Mouse (Mus musculus) intestine, embryonic 14.5 days (tissue): Measurements from ENCODE around the gene Ndufaf5. TPM values are rescaled to one million over a fixed set of nuclear protein-coding genes. Genes with fewer than 3 reads are reported as not detected.

Source experiments
- ATAC-seq: fragments of 200-750 bp; cut with Nextera tagmentation; replicated peaks from 2 replicates; pipeline ENCODE4 v1.8.0; 2017; ENCODE audit warnings: low read depth, moderate number of reproducible peaks, moderate TSS enrichment, moderate library complexity; ENCODE audit not compliant: low FRiP score, low TSS enrichment
- DNase-seq: peaks from one replicate; pipeline ENCODE4 v3.0.0-alpha.2; 2018; ENCODE audit warnings: low spot score
- H3K27ac ChIP-seq: fragments of 300-500 bp; sonication (generic); 2 replicates; pipeline ENCODE4 v1.5.1; 2014; ENCODE audit warnings: low read depth, mild to moderate bottlenecking, control low read depth
- H3K27me3 ChIP-seq: fragments of 300-500 bp; sonication (generic); replicated peaks from 2 replicates; pipeline ENCODE4 v1.6.1; 2014; ENCODE audit warnings: low read length, control low read depth; ENCODE audit not compliant: control insufficient read depth, insufficient read depth
- H3K36me3 ChIP-seq: fragments of 300-500 bp; sonication (generic); 2 replicates; pipeline ENCODE4 v1.6.1; 2014; ENCODE audit warnings: low read length, control low read depth; ENCODE audit not compliant: control insufficient read depth, insufficient read depth
- H3K4me1 ChIP-seq: fragments of 300-500 bp; sonication (generic); replicated peaks from 2 replicates; pipeline ENCODE4 v1.6.1; 2014; ENCODE audit warnings: low read length, control low read depth, mixed read lengths; ENCODE audit not compliant: control insufficient read depth, insufficient read depth
- H3K4me2 ChIP-seq: fragments of 300-500 bp; sonication (generic); 2 replicates; pipeline ENCODE4 v1.6.1; 2014; ENCODE audit warnings: low read length
- H3K4me3 ChIP-seq: fragments of 300-500 bp; sonication (generic); 2 replicates; pipeline ENCODE4 v1.5.1; 2014; ENCODE audit warnings: low read depth, low read length, control low read depth, mixed read lengths
- H3K9ac ChIP-seq: fragments of 300-500 bp; sonication (generic); 2 replicates; pipeline ENCODE4 v1.6.1; 2014; ENCODE audit warnings: mild to moderate bottlenecking, low read length
- H3K9me3 ChIP-seq: fragments of 300-500 bp; sonication (generic); 2 replicates; pipeline ENCODE4 v1.6.1; 2016; ENCODE audit warnings: low read length, control low read depth; ENCODE audit not compliant: control insufficient read depth
- WGBS: fragments of 180-500 bp; shearing (Covaris S2); extraction: QIAGEN DNeasy Blood & Tissue Kit; methylation state at CpG from one replicate; pipeline ENCODE4 v1.1.7; 2014; 5-methylcytosine and 5-hydroxymethylcytosine counted together
- polyA plus RNA-seq: library from polyadenylated mRNA; unstranded; fragments of >200 nt; fragmentation: Nextera tagmentation; extraction: Ambion mirVana; gene quantifications from 2 replicates; pipeline ENCODE4 v1.2.1, GENCODE M21; 2014

Ndufaf5 gene
- polyA plus RNA-seq, 1 experiment from 2014 or later: 24.3 TPM

DNA sequence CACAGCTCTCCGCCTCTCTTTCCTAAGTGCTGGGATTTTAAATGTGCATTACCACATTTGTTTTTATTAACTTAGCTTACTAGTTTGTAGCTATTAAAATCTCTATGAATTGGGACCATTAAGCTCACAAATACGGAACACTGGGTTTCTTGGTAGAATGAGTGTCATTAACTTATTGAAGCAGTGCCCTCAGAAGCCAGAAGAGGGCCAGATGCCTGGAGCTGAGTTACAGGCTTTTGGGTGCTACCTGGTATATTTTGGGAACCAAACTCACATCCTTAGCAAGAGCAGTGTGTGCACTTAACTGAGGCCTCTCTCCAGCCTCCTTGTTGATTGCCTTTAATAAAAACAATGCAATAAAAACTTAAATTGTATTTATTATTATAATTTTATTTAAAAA, 30.3 kb downstream of the Ndufaf5 start:
- no peaks in the 10 kb centered on the region for H3K27me3 ChIP-seq
- peaks cover 34% of the 10 kb centered on the region for H3K36me3 ChIP-seq
- H3K4me3 ChIP-seq: no peak overlapping the region
- H3K27ac ChIP-seq: no peak overlapping the region
- WGBS: 81% methylated on average over 2 of the region's 2 CpGs
- no peaks in the 10 kb centered on the region for H3K9me3 ChIP-seq
- no peaks in the 10 kb centered on the region for H3K4me1 ChIP-seq
- DNase-seq (no peak), ATAC-seq (no peak)
- H3K4me2 ChIP-seq: no peak overlapping the region
- no peak overlapping the region for H3K9ac ChIP-seq

DNA sequence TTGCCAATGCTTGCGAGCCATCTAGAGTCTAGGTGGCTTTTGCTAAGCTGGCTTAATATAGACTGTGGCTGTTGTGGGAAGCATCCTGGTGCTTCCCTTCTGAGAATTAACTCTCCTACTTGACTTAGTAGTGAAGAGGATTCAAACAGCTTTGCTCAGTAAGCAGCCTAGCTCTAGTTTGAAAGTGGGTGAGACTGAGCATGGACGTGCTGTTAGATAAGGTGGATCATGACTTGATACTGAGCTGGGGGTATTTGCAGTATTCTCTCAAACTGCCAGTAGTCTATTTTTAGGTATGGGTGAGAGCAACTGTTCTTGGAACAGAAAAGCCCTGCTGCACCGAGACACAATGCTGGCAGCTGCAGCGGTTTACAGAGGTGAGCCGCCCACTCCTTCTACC, 32.1 kb downstream of the Ndufaf5 start:
- H3K4me3 ChIP-seq: no peak overlapping the region
- no peak overlapping the region for H3K4me2 ChIP-seq
- H3K36me3 ChIP-seq: peaks cover 32% of the 10 kb centered on the region
- DNase-seq (no peak), ATAC-seq (no peak)
- H3K9me3 ChIP-seq: no peaks in the 10 kb centered on the region
- no peak overlapping the region for H3K27ac ChIP-seq
- H3K9ac ChIP-seq: no peak overlapping the region
- H3K4me1 ChIP-seq: no peaks in the 10 kb centered on the region
- no peaks in the 10 kb centered on the region for H3K27me3 ChIP-seq
- WGBS: 90% methylated on average over 5 of the region's 5 CpGs

GRCm38 (mm10) chr2:140203756-140204155, 33.3 kb downstream of the Ndufaf5 start:
- no peaks in the 10 kb centered on the region for H3K9me3 ChIP-seq
- no peaks in the 10 kb centered on the region for H3K4me1 ChIP-seq
- ATAC-seq (no peak), DNase-seq (no peak)
- peaks cover 32% of the 10 kb centered on the region for H3K36me3 ChIP-seq
- WGBS: 95% methylated on average over 7 of the region's 7 CpGs
- H3K27me3 ChIP-seq: no peaks in the 10 kb centered on the region
- no peak overlapping the region for H3K9ac ChIP-seq
- H3K4me2 ChIP-seq: no peak overlapping the region
- H3K27ac ChIP-seq: no peak overlapping the region
- H3K4me3 ChIP-seq: no peak overlapping the region

- no peak for DNase-seq
These were observed 44.1 kb downstream of the Ndufaf5 start for GRCm38 (mm10) chr2:140214519-140215027.

GRCm38 (mm10) chr2:140215415-140215814, 45.0 kb downstream of the Ndufaf5 start:
- Histone ChIP-seq H3K36me3 (no peaks in the 10 kb centered on the region), H3K27me3 (no peaks in the 10 kb centered on the region), H3K9ac (no peak overlapping the region), H3K4me2 (no peak overlapping the region), H3K4me1 (no peaks in the 10 kb centered on the region), H3K27ac (no peak overlapping the region), H3K4me3 (no peak overlapping the region), H3K9me3 (no peaks in the 10 kb centered on the region)
- 71% methylated on average over 2 of the region's 2 CpGs for WGBS
- DNase-seq: no peak
- no peak for ATAC-seq

More at GRCm38 (mm10) chr2:140214519-140215027, 44.1 kb downstream of the Ndufaf5 start:
- no peak overlapping the region for H3K4me3 ChIP-seq
- ATAC-seq: no peak
- H3K4me2 ChIP-seq: no peak overlapping the region
- H3K27ac ChIP-seq: no peak overlapping the region
- H3K9me3 ChIP-seq: no peaks in the 10 kb centered on the region
- no peak overlapping the region for H3K9ac ChIP-seq
- H3K36me3 ChIP-seq: no peaks in the 10 kb centered on the region
- WGBS: 85% methylated on average over 4 of the region's 4 CpGs
- no peaks in the 10 kb centered on the region for H3K4me1 ChIP-seq
- H3K27me3 ChIP-seq: no peaks in the 10 kb centered on the region

GRCm38 (mm10) chr2:140215965-140216364, 45.5 kb downstream of the Ndufaf5 start:
- no peak for DNase-seq
- ATAC-seq: no peak
- 69% methylated on average over 1 of the region's 1 CpGs for WGBS
- Histone ChIP-seq H3K27me3 (no peaks in the 10 kb centered on the region), H3K4me1 (no peaks in the 10 kb centered on the region), H3K9me3 (no peaks in the 10 kb centered on the region), H3K9ac (no peak overlapping the region), H3K36me3 (no peaks in the 10 kb centered on the region), H3K4me2 (no peak overlapping the region), H3K27ac (no peak overlapping the region), H3K4me3 (no peak overlapping the region)

GRCm38 (mm10) chr2:140220325-140220724, 49.9 kb downstream of the Ndufaf5 start:
- Histone ChIP-seq H3K27me3 (no peaks in the 10 kb centered on the region), H3K36me3 (no peaks in the 10 kb centered on the region), H3K4me1 (no peaks in the 10 kb centered on the region), H3K4me3 (no peak overlapping the region), H3K4me2 (no peak overlapping the region), H3K9me3 (no peaks in the 10 kb centered on the region), H3K27ac (no peak overlapping the region), H3K9ac (no peak overlapping the region)
- no peak for DNase-seq
- no peak for ATAC-seq
- WGBS: 70% methylated on average over 8 of the region's 8 CpGs

- Histone ChIP-seq H3K36me3 (no peaks in the 10 kb centered on the region), H3K4me1 (no peaks in the 10 kb centered on the region), H3K9me3 (no peaks in the 10 kb centered on the region), H3K27me3 (no peaks in the 10 kb centered on the region), H3K4me2 (no peak overlapping the region), H3K4me3 (no peak overlapping the region), H3K9ac (no peak overlapping the region), H3K27ac (no peak overlapping the region)
- ATAC-seq (no peak), DNase-seq (no peak)
- WGBS: 66% methylated on average over 1 of the region's 1 CpGs
These were observed 59.8 kb downstream of the Ndufaf5 start for GRCm38 (mm10) chr2:140230295-140230694.

- DNase-seq (no peak), ATAC-seq (no peak)
- 49% methylated on average over 6 of the region's 6 CpGs for WGBS
- Histone ChIP-seq H3K36me3 (no peaks in the 10 kb centered on the region), H3K4me3 (no peak overlapping the region), H3K27ac (no peak overlapping the region), H3K9me3 (no peaks in the 10 kb centered on the region), H3K4me1 (no peaks in the 10 kb centered on the region), H3K4me2 (no peak overlapping the region; the same call in 1 of the 2 replicates), H3K9ac (no peak overlapping the region), H3K27me3 (no peaks in the 10 kb centered on the region)
These were observed 66.8 kb downstream of the Ndufaf5 start for GRCm38 (mm10) chr2:140237245-140237644.
